Mouse (Mus musculus): Measurements from ENCODE around the gene Plp2. TPM values are rescaled to one million over a fixed set of nuclear protein-coding genes. Genes with fewer than 3 reads are reported as not detected.
A peak's percentile ranks its signal among the peaks of the same experiment; 100 is the strongest.
"Not testable (repeated sequence)": the region's sequence is repeated elsewhere in the genome, so short reads cannot be mapped to it uniquely, and the experiment has no call there.

Plp2 gene
- polyA plus RNA-seq (2014; fragmentation: Nextera tagmentation; extraction: Ambion mirVana): 188 and 190 TPM in 2 replicates

DNA sequence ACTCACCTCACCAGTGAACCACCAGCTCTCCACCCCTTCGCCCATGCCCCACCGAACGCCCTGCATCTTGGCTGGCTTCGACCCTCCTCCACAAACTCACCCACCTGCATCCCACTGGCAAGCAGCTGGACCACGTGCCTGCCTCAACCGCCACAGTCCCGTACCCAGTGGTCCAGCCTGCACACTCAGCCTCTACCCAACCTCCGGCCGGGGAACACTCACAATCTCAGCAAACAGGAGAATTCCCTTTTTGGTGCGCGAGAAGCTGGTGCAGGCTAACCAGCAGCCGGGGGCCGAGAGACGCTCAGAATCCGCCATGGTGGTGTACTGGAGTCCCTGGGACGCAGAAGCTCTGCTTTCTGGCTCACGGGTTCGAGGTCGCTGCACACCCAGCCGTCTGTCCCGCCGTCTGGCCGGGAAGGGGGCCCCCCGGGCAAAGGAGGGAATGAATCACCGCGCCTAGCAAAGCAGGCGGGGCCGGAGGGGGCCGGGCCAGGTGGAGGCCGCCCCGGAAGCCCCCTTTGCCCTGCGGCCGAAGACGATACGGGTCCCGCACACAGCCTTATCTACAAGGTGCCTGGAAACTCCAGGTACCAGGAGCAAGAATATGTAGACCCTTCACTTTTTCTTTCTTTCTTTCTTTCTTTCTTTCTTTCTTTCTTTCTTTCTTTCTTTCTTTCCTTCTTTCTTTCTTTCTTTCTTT is at the start of gene Plp2:
TSS of gene Plp2 (minus strand) at position 470 of the 703 bp plus-strand sequence.
- Histone ChIP-seq H3K9ac (ENCODE audit: low read depth, low read length) (peak within 1 kb of the TSS; percentile 56), H3K27ac (ENCODE audit: low read depth, low read length) (peak within 1 kb of the TSS; percentile 73), H3K36me3 (ENCODE audit: control insufficient read depth, insufficient read depth, low read length) (peaks cover 9% of the 10 kb centered on the region; the same call in 1 of the 2 replicates), H3K27me3 (ENCODE audit: control insufficient read depth, insufficient read depth, low read length) (no peaks in the 10 kb centered on the region), H3K4me2 (replicated peaks; ENCODE audit: low read depth, low read length) (peak within 1 kb of the TSS; percentile 42), H3K4me3 (ENCODE audit: low read length) (peak within 1 kb of the TSS; percentile 56), H3K4me1 (ENCODE audit: control insufficient read depth, insufficient read depth, low read length) (0 out of 2 replicates have a peak, but pooled peaks cover 3% of the 10 kb centered on the region), H3K9me3 (ENCODE audit: control insufficient read depth, low read length) (no peaks in the 10 kb centered on the region)
- ATAC-seq (ENCODE audit: low FRiP score, low TSS enrichment): peak; percentile 59
- WGBS: 28% methylated on average over 36 of the region's 36 CpGs

DNA sequence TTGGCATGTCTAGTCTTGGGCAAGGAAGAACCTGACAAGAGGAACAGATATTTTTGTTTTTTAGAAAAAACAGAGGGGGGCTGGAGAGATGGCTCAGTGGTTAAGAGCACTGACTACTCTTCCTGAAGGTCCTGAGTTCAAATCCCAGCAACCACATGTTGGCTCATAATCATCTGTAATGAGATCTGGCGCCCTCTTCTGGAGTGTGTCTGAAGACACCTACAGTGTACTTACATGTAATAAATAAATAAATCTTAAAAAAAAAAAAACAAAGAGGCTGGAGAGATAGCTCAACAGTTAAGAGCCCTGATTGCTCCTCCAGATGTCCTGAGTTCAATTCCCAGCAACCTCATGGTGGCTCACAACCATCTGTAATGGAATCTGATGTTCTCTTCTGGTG is 44.9 kb upstream of the Plp2 start:
- not testable (repeated sequence) for H3K27me3 ChIP-seq (ENCODE audit: control insufficient read depth, insufficient read depth, low read length); H3K36me3 ChIP-seq (ENCODE audit: control insufficient read depth, insufficient read depth, low read length); H3K9ac ChIP-seq (ENCODE audit: low read depth, low read length); ATAC-seq (ENCODE audit: low FRiP score, low TSS enrichment); H3K9me3 ChIP-seq (ENCODE audit: control insufficient read depth, low read length); H3K27ac ChIP-seq (ENCODE audit: low read depth, low read length); H3K4me1 ChIP-seq (ENCODE audit: control insufficient read depth, insufficient read depth, low read length); H3K4me3 ChIP-seq (ENCODE audit: low read length); H3K4me2 ChIP-seq (replicated peaks; ENCODE audit: low read depth, low read length)
- 42% methylated on average over 1 of the region's 1 CpGs for WGBS

DNA sequence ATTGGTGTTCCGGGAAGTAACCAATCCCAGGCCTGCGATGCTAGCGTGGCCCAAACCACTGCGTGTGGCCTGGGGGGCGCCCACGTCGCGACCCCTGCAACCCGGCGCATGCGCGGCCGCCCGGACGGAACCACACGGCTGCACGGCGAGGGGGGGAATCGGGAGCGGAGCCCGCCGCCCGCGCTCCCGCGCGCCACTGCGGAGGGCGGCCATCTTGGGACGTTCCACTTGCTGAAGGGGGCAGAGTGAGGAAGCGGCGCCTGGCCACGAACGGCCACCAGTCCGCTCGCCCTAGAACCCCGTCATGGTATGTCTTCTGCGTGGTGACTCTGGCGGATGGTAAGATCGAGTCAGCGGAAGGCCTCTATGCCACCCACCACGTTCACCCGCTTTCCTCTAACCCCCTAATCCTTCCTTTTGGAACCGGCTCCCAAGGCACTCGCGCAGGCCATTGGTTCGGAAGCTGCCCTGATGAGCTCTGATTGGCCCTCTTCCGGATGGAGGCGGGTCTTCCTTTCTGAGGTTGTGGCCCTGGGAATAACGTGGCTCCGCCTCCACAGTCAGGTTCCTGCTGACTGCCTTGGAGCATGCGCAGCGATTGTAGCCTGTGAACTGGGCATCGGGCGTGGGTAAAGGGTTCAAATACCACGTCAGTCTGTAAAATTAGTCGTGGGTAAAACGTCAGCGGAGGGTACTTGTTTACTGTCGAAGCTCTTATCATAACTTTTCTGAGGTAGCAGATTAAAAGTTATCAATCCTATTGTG is 43.1 kb upstream of the Plp2 start, which contains the start of gene Wdr45:
TSS of gene Wdr45 (plus strand) at position 199 of the 765 bp plus-strand sequence.
- not testable (repeated sequence) for H3K27ac ChIP-seq (ENCODE audit: low read depth, low read length); H3K9me3 ChIP-seq (ENCODE audit: control insufficient read depth, low read length); H3K4me1 ChIP-seq (ENCODE audit: control insufficient read depth, insufficient read depth, low read length); H3K36me3 ChIP-seq (ENCODE audit: control insufficient read depth, insufficient read depth, low read length); H3K27me3 ChIP-seq (ENCODE audit: control insufficient read depth, insufficient read depth, low read length)
- WGBS: 21% methylated on average over 27 of the region's 60 CpGs
- peak; percentile 97 for ATAC-seq (ENCODE audit: low FRiP score, low TSS enrichment)
- Histone ChIP-seq H3K9ac (ENCODE audit: low read depth, low read length) (peak within 1 kb of the TSS; percentile 48; the same call in 1 of the 2 replicates), H3K4me2 (replicated peaks; ENCODE audit: low read depth, low read length) (peak within 1 kb of the TSS; percentile 36), H3K4me3 (ENCODE audit: low read length) (peak within 1 kb of the TSS; percentile 33; the same call in 1 of the 2 replicates)

DNA sequence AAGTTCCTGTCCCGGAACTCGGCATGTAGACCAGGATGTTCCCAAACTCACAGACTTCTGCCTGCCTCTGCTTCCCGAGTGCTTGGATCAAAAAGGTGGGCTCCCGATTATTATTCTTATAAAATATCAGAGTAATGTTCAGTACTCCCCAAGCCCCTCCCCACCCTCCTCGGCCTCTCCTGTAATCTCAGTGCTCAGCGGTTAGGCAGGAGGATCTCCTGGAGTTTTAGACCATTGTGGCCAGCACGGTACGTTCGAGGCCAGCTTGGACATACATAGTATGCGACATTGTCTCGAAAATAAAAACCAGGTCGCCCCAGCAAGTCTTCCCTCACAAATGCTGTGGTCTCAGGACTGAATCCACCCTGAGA is 42.6 kb upstream of the Plp2 start:
- H3K9me3 ChIP-seq (ENCODE audit: control insufficient read depth, low read length); H3K27ac ChIP-seq (ENCODE audit: low read depth, low read length); ATAC-seq (ENCODE audit: low FRiP score, low TSS enrichment); H3K27me3 ChIP-seq (ENCODE audit: control insufficient read depth, insufficient read depth, low read length); H3K36me3 ChIP-seq (ENCODE audit: control insufficient read depth, insufficient read depth, low read length); H3K4me1 ChIP-seq (ENCODE audit: control insufficient read depth, insufficient read depth, low read length): not testable (repeated sequence)
- Histone ChIP-seq H3K9ac (ENCODE audit: low read depth, low read length) (peak overlapping the region; percentile 48; the same call in 1 of the 2 replicates), H3K4me2 (replicated peaks; ENCODE audit: low read depth, low read length) (peak overlapping the region; percentile 36), H3K4me3 (ENCODE audit: low read length) (peak overlapping the region; percentile 33; the same call in 1 of the 2 replicates)
- WGBS: 40% methylated on average over 5 of the region's 12 CpGs

DNA sequence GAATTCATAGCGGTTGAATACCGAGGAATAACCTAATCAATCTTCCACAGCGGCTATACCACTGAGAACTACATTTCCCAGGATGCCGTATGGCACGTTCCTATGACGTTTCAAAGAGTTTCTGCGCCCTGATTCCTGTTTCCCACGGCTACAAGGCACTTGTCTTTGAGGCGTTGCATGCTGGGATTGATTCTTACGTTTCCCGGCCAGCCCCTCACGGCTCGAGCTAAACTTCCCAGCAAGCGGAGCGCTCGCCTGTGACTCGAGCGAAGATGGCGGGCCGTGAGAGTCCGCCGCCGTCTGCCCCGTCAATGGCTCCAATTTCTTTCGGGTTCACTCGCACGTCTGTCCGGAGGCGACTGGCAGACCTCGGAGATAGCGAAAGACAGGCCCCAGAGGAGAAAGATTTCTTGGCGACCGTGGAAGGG is 25.8 kb upstream of the Plp2 start, which contains the start of gene Gpkow:
TSS of gene Gpkow (plus strand) at position 178 of the 428 bp plus-strand sequence.
- Histone ChIP-seq H3K4me1 (ENCODE audit: control insufficient read depth, insufficient read depth, low read length) (no peaks in the 10 kb centered on the region), H3K4me2 (replicated peaks; ENCODE audit: low read depth, low read length) (peak within 1 kb of the TSS; percentile 50), H3K9me3 (ENCODE audit: control insufficient read depth, low read length) (no peaks in the 10 kb centered on the region), H3K4me3 (ENCODE audit: low read length) (peak within 1 kb of the TSS; percentile 61), H3K36me3 (ENCODE audit: control insufficient read depth, insufficient read depth, low read length) (peaks cover 8% of the 10 kb centered on the region; the same call in 1 of the 2 replicates), H3K27ac (ENCODE audit: low read depth, low read length) (no peak within 1 kb of the TSS), H3K27me3 (ENCODE audit: control insufficient read depth, insufficient read depth, low read length) (no peaks in the 10 kb centered on the region), H3K9ac (ENCODE audit: low read depth, low read length) (peak within 1 kb of the TSS; percentile 58)
- WGBS: 16% methylated on average over 33 of the region's 33 CpGs
- peak; percentile 94 for ATAC-seq (ENCODE audit: low FRiP score, low TSS enrichment)

DNA sequence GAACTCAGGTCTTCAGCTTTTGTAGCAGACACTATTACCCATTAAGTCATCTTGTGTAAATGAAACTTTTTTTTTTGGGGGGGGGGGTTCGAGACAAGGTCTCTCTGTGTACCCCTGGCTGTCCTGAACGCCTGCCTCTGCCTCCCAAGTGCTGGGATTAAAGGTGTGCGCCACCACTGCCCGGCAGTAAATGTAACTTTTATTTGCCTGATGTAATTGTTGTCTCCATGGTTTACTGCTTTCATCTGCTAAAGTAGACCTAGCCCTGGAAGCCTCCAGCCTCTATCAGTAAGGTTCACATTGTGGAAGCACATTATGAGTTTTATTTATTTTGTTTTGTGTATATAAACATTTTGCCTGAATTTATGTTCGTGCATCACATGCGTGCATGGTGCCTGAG is 25.3 kb upstream of the Plp2 start:
- ATAC-seq (ENCODE audit: low FRiP score, low TSS enrichment): no peak; the same call in 1 of the 2 replicates
- no peaks in the 10 kb centered on the region for H3K4me1 ChIP-seq (ENCODE audit: control insufficient read depth, insufficient read depth, low read length)
- H3K27me3 ChIP-seq (ENCODE audit: control insufficient read depth, insufficient read depth, low read length): no peaks in the 10 kb centered on the region
- H3K4me3 ChIP-seq (ENCODE audit: low read length): peak overlapping the region; percentile 61; the same call in 1 of the 2 replicates
- H3K4me2 ChIP-seq (replicated peaks; ENCODE audit: low read depth, low read length): peak overlapping the region; percentile 30; the same call in 1 of the 2 replicates
- no peaks in the 10 kb centered on the region for H3K9me3 ChIP-seq (ENCODE audit: control insufficient read depth, low read length)
- 35% methylated on average over 6 of the region's 6 CpGs for WGBS
- no peak overlapping the region for H3K9ac ChIP-seq (ENCODE audit: low read depth, low read length)
- H3K36me3 ChIP-seq (ENCODE audit: control insufficient read depth, insufficient read depth, low read length): peaks cover 8% of the 10 kb centered on the region; the same call in 1 of the 2 replicates
- no peak overlapping the region for H3K27ac ChIP-seq (ENCODE audit: low read depth, low read length)

DNA sequence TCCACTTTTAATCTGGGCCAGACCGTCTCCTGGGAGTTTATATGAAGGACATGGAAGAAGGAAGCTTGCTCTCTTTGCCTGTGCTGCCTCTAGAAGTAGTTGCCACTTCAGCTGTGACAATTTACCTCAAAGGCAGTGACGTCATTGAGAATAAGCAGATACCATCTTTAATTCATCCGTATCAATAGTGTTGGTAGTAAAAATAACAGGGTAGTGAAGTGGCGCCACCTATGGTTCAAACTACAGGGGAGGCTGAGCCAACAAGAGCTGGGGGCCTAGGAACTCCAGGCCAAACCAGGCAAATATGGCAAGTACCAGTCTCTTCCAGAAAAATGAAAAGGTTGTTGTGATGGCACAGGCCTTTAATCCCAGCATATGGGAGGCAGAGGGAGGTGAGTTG is 21.7 kb upstream of the Plp2 start:
- H3K9me3 ChIP-seq (ENCODE audit: control insufficient read depth, low read length): no peaks in the 10 kb centered on the region
- H3K4me2 ChIP-seq (replicated peaks; ENCODE audit: low read depth, low read length): no peak overlapping the region
- WGBS: 43% methylated on average over 4 of the region's 4 CpGs
- no peaks in the 10 kb centered on the region for H3K4me1 ChIP-seq (ENCODE audit: control insufficient read depth, insufficient read depth, low read length)
- ATAC-seq (ENCODE audit: low FRiP score, low TSS enrichment): no peak
- no peak overlapping the region for H3K4me3 ChIP-seq (ENCODE audit: low read length)
- H3K36me3 ChIP-seq (ENCODE audit: control insufficient read depth, insufficient read depth, low read length): no peaks in the 10 kb centered on the region
- H3K27me3 ChIP-seq (ENCODE audit: control insufficient read depth, insufficient read depth, low read length): no peaks in the 10 kb centered on the region
- H3K9ac ChIP-seq (ENCODE audit: low read depth, low read length): no peak overlapping the region
- no peak overlapping the region for H3K27ac ChIP-seq (ENCODE audit: low read depth, low read length)

DNA sequence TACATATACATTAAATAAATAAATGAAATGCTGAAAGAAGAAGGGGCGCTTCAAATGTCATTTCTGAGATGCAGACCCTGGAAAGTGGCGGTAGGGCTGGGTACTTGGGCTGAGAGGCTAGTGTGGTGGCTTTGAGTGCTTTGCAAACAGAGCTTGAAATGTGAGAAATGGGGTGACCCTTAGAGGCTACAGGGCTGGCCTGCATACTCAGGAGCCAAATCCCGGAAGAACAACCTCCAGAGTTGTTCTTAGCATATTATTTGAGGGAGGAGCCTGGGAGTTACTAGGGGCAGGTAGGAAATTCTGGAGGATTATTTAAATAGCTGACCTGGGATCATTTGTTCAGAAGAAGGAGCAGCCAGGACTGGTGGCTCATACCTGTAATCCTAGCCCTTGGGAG is 19.3 kb upstream of the Plp2 start:
- Histone ChIP-seq H3K27ac (ENCODE audit: low read depth, low read length) (no peak overlapping the region), H3K36me3 (ENCODE audit: control insufficient read depth, insufficient read depth, low read length) (no peaks in the 10 kb centered on the region), H3K4me2 (replicated peaks; ENCODE audit: low read depth, low read length) (no peak overlapping the region), H3K9me3 (ENCODE audit: control insufficient read depth, low read length) (no peaks in the 10 kb centered on the region), H3K4me3 (ENCODE audit: low read length) (no peak overlapping the region), H3K4me1 (ENCODE audit: control insufficient read depth, insufficient read depth, low read length) (no peaks in the 10 kb centered on the region), H3K27me3 (ENCODE audit: control insufficient read depth, insufficient read depth, low read length) (no peaks in the 10 kb centered on the region), H3K9ac (ENCODE audit: low read depth, low read length) (no peak overlapping the region)
- no peak for ATAC-seq (ENCODE audit: low FRiP score, low TSS enrichment)
- 55% methylated on average over 3 of the region's 3 CpGs for whole genome bisulfite sequencing

DNA sequence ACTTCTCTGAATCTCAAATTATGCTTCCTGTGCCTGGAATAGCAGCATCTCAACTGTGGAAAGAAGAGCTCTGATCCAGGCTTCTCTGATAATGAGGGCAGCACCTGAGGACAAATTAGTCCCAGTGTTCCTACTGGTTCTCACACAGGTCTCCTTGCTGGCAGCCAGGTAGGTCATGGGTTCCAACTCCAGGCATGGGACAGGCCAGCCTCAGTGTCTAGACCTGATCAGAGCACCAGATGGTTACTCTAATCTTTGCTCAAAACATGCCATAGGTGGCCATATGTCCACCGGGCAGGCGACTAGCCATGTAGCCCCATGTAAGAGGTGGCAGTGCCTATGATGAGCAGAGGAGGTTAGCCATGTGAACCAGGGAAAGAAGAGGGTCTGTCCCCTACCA is 17.1 kb upstream of the Plp2 start:
- ATAC-seq (ENCODE audit: low FRiP score, low TSS enrichment): no peak
- 95% methylated on average over 2 of the region's 2 CpGs for whole genome bisulfite sequencing
- H3K4me2 ChIP-seq (replicated peaks; ENCODE audit: low read depth, low read length): no peak overlapping the region

More for the DNA sequence above, 17.1 kb upstream of the Plp2 start:
- no peak overlapping the region for H3K27ac ChIP-seq (ENCODE audit: low read depth, low read length)
- H3K27me3 ChIP-seq (ENCODE audit: control insufficient read depth, insufficient read depth, low read length): no peaks in the 10 kb centered on the region
- H3K9me3 ChIP-seq (ENCODE audit: control insufficient read depth, low read length): no peaks in the 10 kb centered on the region
- no peaks in the 10 kb centered on the region for H3K36me3 ChIP-seq (ENCODE audit: control insufficient read depth, insufficient read depth, low read length)
- no peak overlapping the region for H3K9ac ChIP-seq (ENCODE audit: low read depth, low read length)
- no peaks in the 10 kb centered on the region for H3K4me1 ChIP-seq (ENCODE audit: control insufficient read depth, insufficient read depth, low read length)
- no peak overlapping the region for H3K4me3 ChIP-seq (ENCODE audit: low read length)
